In genomic region chr13:55881431-55882202, GRCm38 (mm10) we compare ENCODE assay signal across 9 mouse cellular contexts. TPM values are rescaled to one million over a fixed set of nuclear protein-coding genes. Genes with fewer than 3 reads are reported as not detected.
DNase-seq lines count a peak whose midpoint lies in the region; ATAC-seq and TF ChIP-seq lines count a peak whose summit lies in the region.
"Had no signal": no experiment of that assay in that cellular context is flagged by ENCODE, and none has a peak within 500 bp of the region (broad histone marks: within the 10 kb centered on the region; RNA-seq: fewer than 3 reads in every experiment).

No protein-coding gene starts in this region.

- no peak for DNase-seq in hindbrain, embryonic 10.5 days (ENCODE audit: low spot score)
- peak; percentile 59 for DNase-seq in urinary bladder, postnatal 14 days (ENCODE audit: low spot score)
- no peak for DNase-seq in urinary bladder, adult 2 months (ENCODE audit: low spot score)
- DNase-seq in liver, embryonic 13.5 days = no peak
- DNase-seq in stomach, postnatal 0 days (ENCODE audit: low spot score) = no peak
- no peak for DNase-seq in frontal cortex, postnatal 36 days (ENCODE audit: low spot score in 2 of 2)
- DNase-seq in cerebellum, adult 9-11 months = no peak
- DNase-seq: gastrocnemius, adult 2 months had no signal

- no peak overlapping the region for H3K4me2 ChIP-seq in hindbrain, embryonic 13.5 days
- H3K4me2 ChIP-seq in liver, embryonic 13.5 days = no peak overlapping the region
- H3K4me2 ChIP-seq in stomach, postnatal 0 days (replicated peaks; ENCODE audit: low read depth) = no peak overlapping the region

- no peaks in the 10 kb centered on the region for H3K9me3 ChIP-seq in hindbrain, embryonic 10.5 days
- no peaks in the 10 kb centered on the region for H3K9me3 ChIP-seq in hindbrain, embryonic 13.5 days
- no peaks in the 10 kb centered on the region for H3K9me3 ChIP-seq in liver, embryonic 13.5 days (replicated peaks)
- no peaks in the 10 kb centered on the region for H3K9me3 ChIP-seq in stomach, postnatal 0 days (ENCODE audit: control insufficient read depth, low read length)

- no peak overlapping the region for H3K9ac ChIP-seq in hindbrain, embryonic 13.5 days
- no peak overlapping the region for H3K9ac ChIP-seq in liver, embryonic 13.5 days
- H3K9ac ChIP-seq in stomach, postnatal 0 days (ENCODE audit: low read length) = peak overlapping the region; percentile 18; the same call in 1 of the 2 replicates

- H3K36me3 ChIP-seq in hindbrain, embryonic 10.5 days = no peaks in the 10 kb centered on the region
- no peaks in the 10 kb centered on the region for H3K36me3 ChIP-seq in hindbrain, embryonic 13.5 days
- H3K36me3 ChIP-seq in liver, embryonic 13.5 days = no peaks in the 10 kb centered on the region
- H3K36me3 ChIP-seq in stomach, postnatal 0 days (ENCODE audit: control insufficient read depth, insufficient read depth, low read length) = no peaks in the 10 kb centered on the region

- no peak overlapping the region for H3K4me3 ChIP-seq in hindbrain, embryonic 10.5 days
- H3K4me3 ChIP-seq in hindbrain, embryonic 13.5 days = no peak overlapping the region
- H3K4me3 ChIP-seq in liver, embryonic 13.5 days (replicated peaks) = no peak overlapping the region
- no peak overlapping the region for H3K4me3 ChIP-seq in stomach, postnatal 0 days (ENCODE audit: low read depth, low read length)
- H3K4me3 ChIP-seq: gastrocnemius, adult 2 months had no signal

- peaks cover 5% of the 10 kb centered on the region; the same call in 1 of the 2 replicates for H3K4me1 ChIP-seq in hindbrain, embryonic 10.5 days (replicated peaks)
- H3K4me1 ChIP-seq in hindbrain, embryonic 13.5 days (replicated peaks) = no peaks in the 10 kb centered on the region
- 0 out of 2 replicates have a peak, but pooled peaks cover 3% of the 10 kb centered on the region for H3K4me1 ChIP-seq in liver, embryonic 13.5 days (replicated peaks)
- peaks cover 3% of the 10 kb centered on the region for H3K4me1 ChIP-seq in stomach, postnatal 0 days (replicated peaks; ENCODE audit: control insufficient read depth, insufficient read depth)

- H3K27me3 ChIP-seq in hindbrain, embryonic 10.5 days (ENCODE audit: insufficient read depth, poor library complexity, severe bottlenecking) = peaks cover 19% of the 10 kb centered on the region
- H3K27me3 ChIP-seq in hindbrain, embryonic 13.5 days = peaks cover 13% of the 10 kb centered on the region; the same call in 1 of the 2 replicates
- H3K27me3 ChIP-seq in liver, embryonic 13.5 days = no peaks in the 10 kb centered on the region
- no peaks in the 10 kb centered on the region for H3K27me3 ChIP-seq in stomach, postnatal 0 days (ENCODE audit: control insufficient read depth, insufficient read depth, low read length)

- ATAC-seq in hindbrain, embryonic 13.5 days (ENCODE audit: low FRiP score) = no peak
- ATAC-seq in liver, embryonic 13.5 days (ENCODE audit: low read depth) = peak; percentile 43
- peak; percentile 83 for ATAC-seq in stomach, postnatal 0 days (ENCODE audit: low FRiP score, low TSS enrichment)

- 62% methylated on average over 16 of the region's 16 CpGs for WGBS in hindbrain, embryonic 10.5 days
- 67% methylated on average over 16 of the region's 16 CpGs for WGBS in hindbrain, embryonic 13.5 days
- WGBS in liver, embryonic 13.5 days (ENCODE audit: insufficient replicate concordance) = 54% methylated on average over 16 of the region's 16 CpGs
- 34% methylated on average over 16 of the region's 16 CpGs for WGBS in stomach, postnatal 0 days

- H3K27ac ChIP-seq in hindbrain, embryonic 10.5 days = 0 out of 2 replicates have a peak overlapping the region, but pooled peaks have one; percentile 8
- H3K27ac ChIP-seq in hindbrain, embryonic 13.5 days = no peak overlapping the region
- H3K27ac ChIP-seq in liver, embryonic 13.5 days = no peak overlapping the region
- H3K27ac ChIP-seq in stomach, postnatal 0 days (replicated peaks) = peak overlapping the region; percentile 90
- H3K27ac ChIP-seq: gastrocnemius, adult 2 months had no signal

- peak; percentile 92 for TF ChIP-seq EP300 in stomach, postnatal 0 days (optimal IDR thresholded peaks at IDR 0.05)

- peak; percentile 30 for TF ChIP-seq CTCF in stomach, postnatal 0 days (IDR thresholded peaks at IDR 0.05; ENCODE audit: low read depth)

RNA-seq across cellular contexts. Expression of gene Pitx1, which starts 45.6 kb away (rescaled TPM):
- polyA plus RNA-seq in hindbrain, embryonic 10.5 days (2016; fragmentation: Nextera tagmentation; extraction: Ambion mirVana) = 0.47 and 0.80 TPM in 2 replicates
- 0.22 and 1.3 TPM in 2 replicates for polyA plus RNA-seq in hindbrain, embryonic 13.5 days (2015; fragmentation: Nextera tagmentation; extraction: Ambion mirVana)
- polyA plus RNA-seq in urinary bladder, adult 2 months (2012; rRNA removed) = 64.7 and 83.9 TPM in 2 replicates
- 0.32 and 0.54 TPM in 2 replicates for polyA plus RNA-seq in liver, embryonic 13.5 days (2015; fragmentation: Nextera tagmentation; extraction: Ambion mirVana)
- 193 and 214 TPM in 2 replicates for polyA plus RNA-seq in stomach, postnatal 0 days (2015; fragmentation: Nextera tagmentation; extraction: Ambion mirVana)

Comparison
In these comparisons a context has a peak if more than half of its experiments do, and no peak if none do; other contexts are left out.
1. H3K27ac ChIP-seq: peak in hindbrain, embryonic 10.5 days (single experiment) and stomach, postnatal 0 days (single experiment); none in hindbrain, embryonic 13.5 days (single experiment) and liver, embryonic 13.5 days (single experiment).
2. RNA of gene Pitx1, which starts 45.6 kb away (polyA plus RNA-seq): 193 to 214 TPM in stomach, postnatal 0 days and 64.7 to 83.9 TPM in urinary bladder, adult 2 months; 0.47 to 0.80 TPM in hindbrain, embryonic 10.5 days, 0.32 to 0.54 TPM in liver, embryonic 13.5 days and 0.22 to 1.3 TPM in hindbrain, embryonic 13.5 days; every median in the first group is over 10 times any median in the second.